Mouse (Mus musculus) layer of hippocampus, adult 11-12 months (tissue): ENCODE measurements around the gene Vbp1.

ENCODE experiments used
- DNase-seq: peaks from one replicate; pipeline ENCODE4 v3.0.0; 2022; ENCODE audit warnings: low spot score

Vbp1 gene

DNA sequence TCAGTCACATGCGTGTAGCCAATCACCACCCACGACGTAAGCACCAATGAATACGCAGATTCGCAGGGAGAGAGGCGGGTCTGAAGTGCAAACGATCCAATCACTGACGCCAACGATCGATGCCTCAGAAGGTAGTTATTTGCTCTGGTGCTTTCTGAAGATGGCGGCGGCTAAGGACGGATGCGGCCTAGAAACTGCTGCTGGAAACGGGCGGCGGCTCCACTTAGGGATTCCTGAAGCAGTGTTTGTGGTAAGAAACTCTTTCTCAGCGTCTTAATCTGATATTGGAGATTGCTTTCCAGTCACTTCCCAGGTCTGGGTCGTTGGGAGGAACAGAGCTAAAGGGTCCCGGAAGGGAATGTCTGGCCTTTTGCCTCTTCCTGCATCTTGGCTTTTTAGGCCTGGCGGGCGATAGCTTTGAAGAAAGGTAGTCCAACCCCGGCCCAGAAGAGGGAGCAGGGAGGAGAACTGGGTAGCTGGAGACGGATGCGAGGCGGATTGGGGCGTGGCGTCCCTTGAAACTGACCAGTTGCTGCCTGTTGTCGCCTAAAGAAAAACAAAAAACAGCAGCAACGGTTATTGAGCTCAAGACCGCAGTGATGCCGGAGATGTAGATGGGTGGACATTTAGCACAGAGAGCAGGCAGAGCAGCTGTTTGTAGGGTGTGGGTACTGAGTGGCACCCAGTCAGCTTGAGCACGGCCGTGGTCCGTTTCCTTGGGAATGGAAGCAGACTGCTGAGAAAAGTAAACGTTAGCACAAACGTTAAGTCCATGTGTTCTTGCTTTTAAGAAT lies at the start of gene Vbp1:
Vbp1 (plus strand) TSS at position 121 of the 794 bp plus-strand sequence.
- peak; percentile 90 for DNase-seq

DNA sequence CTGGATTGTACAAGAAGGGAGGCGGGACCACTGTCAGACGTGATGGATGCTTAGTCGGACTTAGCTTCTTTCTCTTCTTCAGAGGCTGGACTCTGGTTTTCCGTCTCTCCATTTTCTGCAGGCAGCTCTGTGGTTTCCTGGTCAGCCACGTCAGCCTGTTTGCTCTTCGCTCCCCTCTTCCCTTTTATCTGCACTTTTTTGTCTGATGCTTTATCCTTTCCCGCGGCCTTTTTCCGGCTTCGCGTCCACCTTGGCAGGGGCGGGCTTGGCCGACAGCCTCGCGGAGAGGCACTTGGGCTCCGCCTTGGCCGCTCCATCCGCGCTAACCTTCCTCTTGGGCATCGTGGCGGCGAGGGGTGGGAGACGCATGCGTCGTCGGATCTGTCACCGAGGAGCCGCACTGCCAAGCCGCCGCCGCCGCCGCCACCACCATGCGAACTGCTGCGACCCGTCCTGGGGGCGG lies 38.9 kb upstream of the Vbp1 start:
- DNase-seq = peak; percentile 28

DNA sequence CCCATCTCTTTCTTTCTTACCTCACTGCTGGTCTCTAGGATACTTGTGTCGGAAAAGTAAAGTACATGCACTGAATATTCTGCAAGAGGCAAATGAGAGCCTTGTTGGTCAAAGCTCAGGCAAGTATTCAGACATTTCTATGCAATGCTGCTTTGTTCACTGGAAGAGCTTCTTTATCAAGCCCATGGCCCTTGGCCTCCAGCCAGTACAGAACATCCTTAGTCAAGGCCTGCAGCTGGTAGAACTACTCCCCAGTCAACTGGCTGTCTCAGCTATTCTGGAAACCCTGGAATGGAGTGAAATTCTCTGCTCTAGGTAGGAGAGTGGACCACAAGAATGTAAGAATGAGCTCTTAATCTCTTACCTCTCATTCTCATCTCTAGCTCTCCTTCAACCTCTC lies 24.2 kb upstream of the Vbp1 start:
- DNase-seq = no peak

DNA sequence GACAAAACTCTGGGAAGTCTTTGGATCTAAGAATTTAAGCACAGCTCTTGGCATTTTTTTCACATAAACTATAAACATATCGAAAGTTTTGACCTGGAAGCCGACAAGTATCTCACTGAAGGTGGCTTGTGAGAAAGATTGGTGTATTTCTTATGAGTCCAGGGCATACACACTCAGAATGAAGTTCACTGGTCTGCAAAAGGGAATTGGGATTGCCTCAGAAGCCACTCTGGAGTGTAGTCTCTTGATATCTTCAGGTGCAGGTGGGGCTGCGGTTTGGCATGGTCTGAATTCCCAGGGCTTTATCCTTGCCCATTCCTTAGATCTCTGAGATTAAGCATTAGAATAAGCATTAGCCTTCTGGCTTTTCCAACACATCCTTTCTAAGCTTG lies 316 bp upstream of the Vbp1 start:
- no peak for DNase-seq

DNA sequence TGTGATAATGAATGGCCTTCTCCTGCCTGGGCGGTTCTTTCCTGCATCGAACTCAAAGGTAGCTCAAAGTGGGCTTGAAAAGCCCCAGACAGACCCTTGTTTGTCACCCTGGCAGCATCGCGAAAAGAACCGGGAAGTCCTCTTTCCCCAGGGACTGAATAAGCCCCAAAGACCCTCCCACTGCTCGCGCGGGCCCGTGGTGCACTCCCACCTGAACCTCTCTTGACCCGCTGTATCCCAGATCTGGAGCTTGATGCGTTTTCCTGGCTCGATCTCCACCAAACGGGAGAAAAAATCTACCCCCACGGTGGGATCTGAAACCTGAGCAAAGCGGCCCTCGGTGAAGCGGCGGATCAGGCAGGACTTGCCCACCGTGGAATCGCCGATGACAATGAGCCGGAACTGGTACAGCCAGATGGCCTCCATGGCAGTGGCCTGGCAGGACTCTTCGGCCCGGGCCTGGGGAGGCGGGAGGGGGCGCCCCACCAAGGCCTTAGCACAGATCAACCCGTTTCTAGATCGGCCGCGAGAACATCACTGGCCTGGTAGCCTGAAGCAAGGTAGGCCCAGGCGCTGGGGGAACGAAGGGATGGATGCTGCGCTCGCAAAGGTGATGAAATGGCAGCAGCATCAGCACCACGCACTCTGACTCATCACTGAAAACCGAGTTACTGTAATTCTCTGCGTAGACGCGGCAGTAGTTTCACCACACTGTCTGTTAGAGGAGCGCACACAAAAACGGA lies 63.7 kb downstream of the Vbp1 start, which contains the start of gene Rab39b:
Rab39b (minus strand) TSS at position 650 of the 743 bp plus-strand sequence.
- peak; percentile 53 for DNase-seq

DNA sequence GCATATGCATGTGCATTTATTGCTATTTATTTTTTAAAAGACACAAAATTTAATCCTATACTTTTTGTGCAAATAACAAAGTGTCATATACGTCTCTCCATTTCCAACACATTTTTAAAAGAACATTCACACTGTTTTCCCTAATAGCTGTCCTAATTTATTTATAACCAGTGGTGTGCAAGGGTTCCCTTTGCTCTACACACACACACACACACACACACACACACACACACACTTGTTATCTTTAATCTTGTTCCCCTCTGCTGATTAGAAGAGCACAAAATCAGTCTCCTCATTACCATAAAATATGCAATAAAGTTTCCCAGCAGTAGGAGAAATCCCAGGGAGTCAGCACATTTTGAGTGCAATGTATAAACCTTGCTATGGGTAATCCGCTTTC lies 64.4 kb downstream of the Vbp1 start:
- no peak for DNase-seq
